Mouse (Mus musculus): ENCODE data around the gene Adamts14. TPM values are rescaled to one million over a fixed set of nuclear protein-coding genes. Genes with fewer than 3 reads are reported as not detected.

The Adamts14 gene
- polyA plus RNA-seq, 1 experiment from 2014 or later = 0.45 TPM

GRCm38 (mm10) chr10:61296713-61297445, 23.6 kb upstream of the Adamts14 start:
- Histone ChIP-seq H3K9ac (no peak overlapping the region), H3K36me3 (replicated peaks) (no peaks in the 10 kb centered on the region), H3K9me3 (no peaks in the 10 kb centered on the region), H3K4me3 (replicated peaks) (no peak overlapping the region), H3K27me3 (no peaks in the 10 kb centered on the region), H3K4me2 (no peak overlapping the region), H3K4me1 (no peaks in the 10 kb centered on the region), H3K27ac (no peak overlapping the region)
- no peak for ATAC-seq (ENCODE audit: low FRiP score)
- 87% methylated on average over 8 of the region's 8 CpGs for whole genome bisulfite sequencing

- no peaks in the 10 kb centered on the region for H3K27me3 ChIP-seq
- H3K9ac ChIP-seq = no peak overlapping the region
- WGBS = 89% methylated on average over 8 of the region's 8 CpGs
- no peak for ATAC-seq (ENCODE audit: low FRiP score)
- no peak overlapping the region for H3K4me2 ChIP-seq
- H3K27ac ChIP-seq = no peak overlapping the region
- no peak overlapping the region for H3K4me3 ChIP-seq (replicated peaks)
- no peaks in the 10 kb centered on the region for H3K36me3 ChIP-seq (replicated peaks)
- no peaks in the 10 kb centered on the region for H3K9me3 ChIP-seq
- H3K4me1 ChIP-seq = no peaks in the 10 kb centered on the region
These were observed 21.0 kb upstream of the Adamts14 start for GRCm38 (mm10) chr10:61294242-61294641.

GRCm38 (mm10) chr10:61290479-61290878, 17.2 kb upstream of the Adamts14 start:
- Histone ChIP-seq H3K27me3 (no peaks in the 10 kb centered on the region), H3K9me3 (no peaks in the 10 kb centered on the region), H3K36me3 (replicated peaks) (no peaks in the 10 kb centered on the region), H3K4me2 (no peak overlapping the region), H3K9ac (no peak overlapping the region), H3K27ac (no peak overlapping the region), H3K4me3 (replicated peaks) (no peak overlapping the region), H3K4me1 (no peaks in the 10 kb centered on the region)
- ATAC-seq (ENCODE audit: low FRiP score) = no peak
- 44% methylated on average over 2 of the region's 2 CpGs for WGBS

- H3K9ac ChIP-seq = no peak overlapping the region
- no peak overlapping the region for H3K4me3 ChIP-seq (replicated peaks)
- H3K9me3 ChIP-seq = no peaks in the 10 kb centered on the region
- no peaks in the 10 kb centered on the region for H3K27me3 ChIP-seq
- no peak overlapping the region for H3K27ac ChIP-seq
- no peak overlapping the region for H3K4me2 ChIP-seq
- no peaks in the 10 kb centered on the region for H3K36me3 ChIP-seq (replicated peaks)
- 80% methylated on average over 2 of the region's 2 CpGs for WGBS
- H3K4me1 ChIP-seq = no peaks in the 10 kb centered on the region
- no peak for ATAC-seq (ENCODE audit: low FRiP score)
These were observed 16.8 kb upstream of the Adamts14 start for GRCm38 (mm10) chr10:61290016-61290415.

- no peak for ATAC-seq (ENCODE audit: low FRiP score)
- 75% methylated on average over 7 of the region's 7 CpGs for WGBS
- no peak overlapping the region for H3K4me2 ChIP-seq
- H3K4me3 ChIP-seq (replicated peaks) = no peak overlapping the region
- no peaks in the 10 kb centered on the region for H3K9me3 ChIP-seq
- no peaks in the 10 kb centered on the region for H3K4me1 ChIP-seq
- H3K36me3 ChIP-seq (replicated peaks) = no peaks in the 10 kb centered on the region
- H3K9ac ChIP-seq = no peak overlapping the region
- H3K27ac ChIP-seq = no peak overlapping the region
- H3K27me3 ChIP-seq = no peaks in the 10 kb centered on the region
These were observed 13.0 kb upstream of the Adamts14 start for GRCm38 (mm10) chr10:61286246-61286645.

GRCm38 (mm10) chr10:61285271-61285670, 12.0 kb upstream of the Adamts14 start:
- Histone ChIP-seq H3K9me3 (no peaks in the 10 kb centered on the region), H3K36me3 (replicated peaks) (no peaks in the 10 kb centered on the region), H3K4me1 (no peaks in the 10 kb centered on the region), H3K27ac (no peak overlapping the region), H3K4me2 (no peak overlapping the region), H3K27me3 (no peaks in the 10 kb centered on the region), H3K4me3 (replicated peaks) (no peak overlapping the region), H3K9ac (no peak overlapping the region)
- WGBS = 87% methylated on average over 11 of the region's 11 CpGs
- no peak for ATAC-seq (ENCODE audit: low FRiP score)

GRCm38 (mm10) chr10:61284309-61284708, 11.1 kb upstream of the Adamts14 start:
- H3K27ac ChIP-seq = no peak overlapping the region
- H3K4me3 ChIP-seq (replicated peaks) = no peak overlapping the region
- H3K27me3 ChIP-seq = no peaks in the 10 kb centered on the region
- H3K4me2 ChIP-seq = no peak overlapping the region
- no peak for ATAC-seq (ENCODE audit: low FRiP score)
- 90% methylated on average over 4 of the region's 4 CpGs for WGBS
- H3K4me1 ChIP-seq = no peaks in the 10 kb centered on the region
- no peaks in the 10 kb centered on the region for H3K9me3 ChIP-seq
- H3K9ac ChIP-seq = no peak overlapping the region
- no peaks in the 10 kb centered on the region for H3K36me3 ChIP-seq (replicated peaks)

GRCm38 (mm10) chr10:61281115-61281514, 7.9 kb upstream of the Adamts14 start:
- Histone ChIP-seq H3K4me3 (replicated peaks) (no peak overlapping the region), H3K9ac (no peak overlapping the region), H3K27me3 (no peaks in the 10 kb centered on the region), H3K27ac (no peak overlapping the region), H3K36me3 (replicated peaks) (no peaks in the 10 kb centered on the region), H3K9me3 (no peaks in the 10 kb centered on the region), H3K4me2 (no peak overlapping the region), H3K4me1 (no peaks in the 10 kb centered on the region; the same call in 1 of the 2 replicates)
- WGBS = 86% methylated on average over 5 of the region's 5 CpGs
- no peak for ATAC-seq (ENCODE audit: low FRiP score)

- 80% methylated on average over 14 of the region's 14 CpGs for WGBS
- peaks cover 9% of the 10 kb centered on the region for H3K4me1 ChIP-seq
- H3K36me3 ChIP-seq (replicated peaks) = no peaks in the 10 kb centered on the region
- peaks cover 22% of the 10 kb centered on the region for H3K27me3 ChIP-seq
- no peak overlapping the region for H3K9ac ChIP-seq
- no peak overlapping the region for H3K4me3 ChIP-seq (replicated peaks)
- no peak overlapping the region for H3K4me2 ChIP-seq
- no peak overlapping the region for H3K27ac ChIP-seq
- ATAC-seq (ENCODE audit: low FRiP score) = no peak
- no peaks in the 10 kb centered on the region for H3K9me3 ChIP-seq
These were observed 4.9 kb upstream of the Adamts14 start for GRCm38 (mm10) chr10:61277918-61278674.

- H3K4me3 ChIP-seq (replicated peaks) = no peak overlapping the region
- H3K27ac ChIP-seq = no peak overlapping the region
- WGBS = 92% methylated on average over 6 of the region's 6 CpGs
- peaks cover 15% of the 10 kb centered on the region for H3K4me1 ChIP-seq
- H3K4me2 ChIP-seq = no peak overlapping the region
- no peak for ATAC-seq (ENCODE audit: low FRiP score)
- no peaks in the 10 kb centered on the region for H3K9me3 ChIP-seq
- no peak overlapping the region for H3K9ac ChIP-seq
- H3K27me3 ChIP-seq = peaks cover 32% of the 10 kb centered on the region
- no peaks in the 10 kb centered on the region for H3K36me3 ChIP-seq (replicated peaks)
These were observed 3.8 kb upstream of the Adamts14 start for GRCm38 (mm10) chr10:61277051-61277450.

- WGBS = 4% methylated on average over 5 of the region's 5 CpGs
- Histone ChIP-seq H3K4me1 (peaks cover 15% of the 10 kb centered on the region), H3K4me3 (replicated peaks) (no peak overlapping the region), H3K4me2 (no peak overlapping the region), H3K9me3 (no peaks in the 10 kb centered on the region), H3K27me3 (peaks cover 42% of the 10 kb centered on the region), H3K27ac (no peak overlapping the region), H3K9ac (no peak overlapping the region), H3K36me3 (replicated peaks) (no peaks in the 10 kb centered on the region)
- ATAC-seq (ENCODE audit: low FRiP score) = peak; percentile 55
These were observed 2.5 kb upstream of the Adamts14 start for GRCm38 (mm10) chr10:61275669-61276110.

GRCm38 (mm10) chr10:61274532-61274931, 1.3 kb upstream of the Adamts14 start:
- H3K27me3 ChIP-seq = peaks cover 42% of the 10 kb centered on the region
- WGBS = 73% methylated on average over 2 of the region's 2 CpGs

GRCm38 (mm10) chr10:61273844-61274215, 592 bp upstream of the Adamts14 start:
- H3K36me3 ChIP-seq (replicated peaks) = no peaks in the 10 kb centered on the region
- H3K9ac ChIP-seq = no peak overlapping the region
- H3K9me3 ChIP-seq = no peaks in the 10 kb centered on the region
- H3K27me3 ChIP-seq = peaks cover 42% of the 10 kb centered on the region
- H3K4me1 ChIP-seq = peaks cover 15% of the 10 kb centered on the region
- WGBS = 49% methylated on average over 7 of the region's 7 CpGs
- peak overlapping the region; percentile 57 for H3K4me3 ChIP-seq (replicated peaks)
- no peak for ATAC-seq (ENCODE audit: low FRiP score)
- no peak overlapping the region for H3K27ac ChIP-seq
- peak overlapping the region; percentile 98 for H3K4me2 ChIP-seq

More at GRCm38 (mm10) chr10:61274532-61274931, 1.3 kb upstream of the Adamts14 start:
- Histone ChIP-seq H3K4me3 (replicated peaks) (no peak overlapping the region), H3K4me1 (peaks cover 15% of the 10 kb centered on the region), H3K36me3 (replicated peaks) (no peaks in the 10 kb centered on the region), H3K9ac (no peak overlapping the region), H3K9me3 (no peaks in the 10 kb centered on the region), H3K4me2 (no peak overlapping the region), H3K27ac (no peak overlapping the region)
- no peak for ATAC-seq (ENCODE audit: low FRiP score)
